Mouse (Mus musculus): ENCODE data around the gene Map3k12.

Gene Map3k12

GRCm38 (mm10) chr15:102519211-102520141 lies 2.6 kb upstream of the Map3k12 start:
- no peak for DNase-seq

GRCm38 (mm10) chr15:102518859-102519201 lies 2.0 kb upstream of the Map3k12 start:
- DNase-seq, result no peak

DNA sequence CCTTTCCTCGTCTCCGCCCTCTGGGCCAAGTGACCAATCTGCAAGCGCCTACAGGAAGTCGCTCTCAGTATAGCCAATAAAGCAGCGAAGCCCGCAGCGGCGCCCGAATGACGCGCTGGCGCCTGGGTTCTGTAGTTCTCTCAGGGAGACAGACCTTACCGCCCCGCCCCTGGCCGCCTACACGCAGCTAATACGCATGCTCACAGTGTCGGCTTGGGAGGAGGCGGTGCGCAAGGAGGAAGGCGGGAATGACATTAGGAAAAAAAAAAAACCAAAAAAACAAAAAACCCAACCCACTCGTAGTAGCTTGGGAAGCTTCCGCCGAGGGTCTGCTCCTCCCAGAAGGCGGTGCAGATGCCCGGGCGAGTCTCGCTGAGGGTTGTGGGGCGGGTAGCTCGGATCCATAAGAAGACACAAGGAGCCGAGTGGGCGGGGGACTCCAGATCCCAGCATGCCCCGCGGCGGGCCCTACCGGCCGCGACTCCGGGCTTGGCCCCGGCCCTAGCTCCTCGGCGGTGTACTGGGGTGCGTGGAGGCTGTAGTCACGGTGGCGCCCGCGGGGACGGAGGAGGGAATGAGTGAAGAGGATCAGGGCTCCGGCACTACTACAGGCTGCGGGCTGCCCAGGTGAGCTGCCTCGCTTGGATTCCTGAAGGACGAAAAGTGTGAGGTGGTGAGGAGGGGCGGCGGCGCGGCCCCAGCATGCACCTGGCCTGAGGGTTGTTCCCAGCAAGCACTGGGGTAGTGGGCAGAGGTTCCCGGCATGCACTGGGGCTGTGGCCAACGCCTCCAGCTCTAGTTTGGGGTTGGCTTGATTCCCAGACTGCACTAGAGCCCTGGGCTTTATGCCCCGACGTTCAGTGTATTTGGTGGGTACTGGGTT lies 1.4 kb upstream of the Map3k12 start, which contains the start of gene Tarbp2:
Tarbp2 (plus strand) TSS at position 217 of the 883 bp plus-strand sequence.
- peak; percentile 98 for DNase-seq

DNA sequence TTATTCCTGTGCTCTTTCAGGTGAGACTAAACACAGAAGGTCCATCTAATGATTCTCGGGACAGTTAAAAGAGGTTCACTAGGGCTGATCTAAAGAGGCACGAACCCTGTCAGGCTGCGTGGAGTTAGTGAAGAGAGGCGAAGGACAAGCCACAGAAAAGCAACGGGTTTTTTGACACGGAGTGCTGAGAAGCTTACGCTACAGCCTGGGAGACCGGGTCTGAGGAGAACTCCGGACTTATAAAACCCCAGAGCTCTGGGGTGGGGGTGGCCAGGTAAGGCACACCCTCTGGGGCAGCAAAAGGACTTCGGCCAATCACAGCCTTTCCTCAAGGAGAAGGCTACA lies 739 bp upstream of the Map3k12 start:
- DNase-seq, result no peak

DNA sequence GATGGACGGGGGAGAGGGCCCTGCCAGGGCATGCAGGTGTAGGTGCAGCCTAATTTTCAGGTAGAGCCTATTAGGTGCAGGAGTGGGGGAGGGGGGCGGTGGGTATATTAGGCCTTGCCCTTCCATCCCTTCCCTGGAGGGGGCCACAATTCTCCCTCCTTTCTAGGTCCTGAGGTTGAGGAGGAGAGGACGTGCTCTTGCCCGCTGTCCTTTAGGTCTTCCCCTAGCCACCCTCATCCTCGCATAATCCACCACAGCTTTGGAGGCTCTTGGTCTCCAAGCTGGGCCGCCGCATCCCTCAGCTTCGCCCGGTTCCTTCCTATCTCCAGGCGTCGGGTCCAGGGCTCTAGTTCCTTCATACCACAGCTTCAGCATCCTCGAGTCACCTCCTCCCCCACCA lies 571 bp downstream of the Map3k12 start:
- peak; percentile 58 for DNase-seq

DNA sequence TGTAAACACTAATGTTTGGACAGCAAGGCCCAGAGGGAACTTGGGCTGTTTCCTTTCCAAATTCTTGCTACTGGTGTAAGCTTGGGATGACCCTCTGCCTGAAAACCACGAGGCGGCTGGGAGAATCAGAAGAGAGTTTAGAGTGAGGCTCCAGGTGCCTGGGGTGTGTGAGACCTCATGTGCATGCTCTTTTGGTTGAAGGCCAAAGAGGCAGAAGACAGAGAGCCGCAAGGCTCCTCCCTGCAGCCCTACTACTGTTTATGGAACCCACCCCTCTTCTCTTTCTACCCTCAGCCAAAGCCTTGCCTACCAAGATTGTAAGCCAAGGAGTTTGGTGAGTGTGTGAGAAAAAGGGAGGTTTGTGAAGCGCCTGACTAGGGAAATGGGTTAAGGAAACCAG lies 1.1 kb downstream of the Map3k12 start:
- DNase-seq, result no peak

GRCm38 (mm10) chr15:102515261-102515660 lies 1.6 kb downstream of the Map3k12 start:
- DNase-seq, result no peak

DNA sequence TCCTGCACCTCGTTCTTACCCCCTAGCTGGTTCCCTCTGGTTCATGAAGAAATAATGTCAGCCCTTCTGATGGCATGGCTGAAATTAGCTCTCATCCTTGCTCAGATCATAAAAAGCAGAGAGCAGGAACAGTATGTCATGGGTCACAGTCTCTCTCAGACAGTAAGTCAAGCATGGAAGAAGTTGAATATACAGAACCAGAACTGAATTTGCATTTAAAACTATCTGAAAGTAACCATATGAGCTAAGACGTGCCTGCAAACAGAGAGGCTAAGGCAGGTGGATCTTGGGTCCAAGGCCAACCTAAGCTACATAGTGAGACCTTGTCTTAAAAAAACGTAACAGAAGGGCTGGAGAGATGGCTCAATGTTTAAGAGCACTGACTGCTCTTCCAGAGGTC lies 3.9 kb downstream of the Map3k12 start:
- DNase-seq, result no peak

- no peak for DNase-seq
These were observed 4.4 kb downstream of the Map3k12 start for GRCm38 (mm10) chr15:102512471-102512870.

DNA sequence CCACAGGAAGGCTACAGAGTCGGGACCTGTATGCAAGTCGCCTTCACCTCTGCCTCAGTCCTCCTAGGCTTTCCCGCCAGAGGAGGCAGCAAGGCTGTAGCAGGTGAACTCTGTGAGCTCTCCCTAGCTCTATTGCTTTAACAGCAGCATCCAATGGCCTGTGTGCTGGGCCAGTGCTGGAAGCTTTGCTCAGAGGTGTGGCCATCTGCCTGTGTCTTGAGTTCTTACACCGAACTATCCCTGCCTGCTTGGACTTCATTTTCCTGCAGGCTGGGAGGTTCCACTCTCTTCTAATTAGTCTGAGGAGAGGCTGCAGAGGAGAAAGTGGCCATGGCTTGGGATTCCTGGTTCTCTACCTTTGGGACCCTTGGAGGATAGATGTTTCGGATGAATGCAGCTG lies 4.9 kb downstream of the Map3k12 start:
- DNase-seq, result no peak

DNA sequence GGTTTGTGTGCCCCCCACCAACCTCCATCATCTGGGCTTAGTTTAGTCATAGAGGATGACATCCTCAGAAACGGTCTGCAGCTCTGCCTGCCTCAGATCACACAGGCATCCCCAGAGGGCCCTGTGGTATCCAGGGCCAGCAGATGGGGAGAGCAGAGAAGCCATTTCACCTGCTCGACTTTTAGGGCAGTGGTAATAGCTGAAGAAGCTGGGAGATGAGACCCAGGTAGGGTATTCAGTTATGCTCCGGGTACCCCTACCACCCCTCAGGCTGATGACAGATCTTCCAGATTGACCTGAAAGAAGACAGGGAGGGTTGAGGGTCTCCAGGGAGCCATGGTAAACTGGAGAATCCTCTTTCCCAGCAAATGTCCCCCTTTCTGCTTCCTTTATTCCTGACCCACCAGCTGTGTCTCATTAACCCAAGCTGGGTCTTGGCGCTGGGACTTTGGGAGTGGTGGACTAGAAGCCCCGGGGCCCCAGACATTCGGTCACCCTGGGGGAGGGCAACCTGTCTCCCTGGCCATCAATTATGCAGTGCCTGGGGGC lies 5.5 kb downstream of the Map3k12 start:
- no peak for DNase-seq

DNA sequence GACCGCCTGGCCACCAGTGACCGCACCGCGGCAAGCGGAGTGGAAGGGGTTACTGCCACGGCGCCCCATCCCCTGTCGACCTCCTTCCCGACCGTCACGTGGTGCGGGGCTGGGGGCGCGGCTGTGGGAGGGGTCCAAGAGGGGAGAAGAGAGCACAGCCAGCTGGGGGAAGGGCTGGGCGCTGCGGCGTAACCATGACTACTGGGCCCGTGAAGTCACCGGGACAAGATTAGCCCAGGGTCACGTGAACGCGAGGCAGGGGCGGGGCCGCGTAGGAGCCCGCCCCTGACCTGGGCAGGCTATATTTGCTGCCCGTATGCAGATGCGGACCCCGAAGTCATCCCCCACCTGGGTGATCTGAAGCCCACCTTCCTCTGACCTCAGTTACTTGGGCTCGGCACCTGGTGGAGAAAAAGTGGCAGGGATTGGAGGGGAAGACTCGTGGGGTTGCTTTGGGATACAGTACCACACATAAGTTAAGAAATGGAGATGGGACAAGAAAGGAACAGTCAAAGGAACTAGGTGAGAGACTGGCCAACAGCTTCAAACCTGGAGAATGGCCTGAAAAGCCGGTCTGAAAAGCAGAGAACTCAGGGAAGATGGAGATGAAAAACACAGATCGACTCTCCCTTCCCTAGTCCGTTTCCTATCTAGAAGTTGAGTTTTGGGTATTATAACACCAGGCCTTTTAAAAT lies 6.1 kb downstream of the Map3k12 start:
- DNase-seq, result peak; percentile 91

DNA sequence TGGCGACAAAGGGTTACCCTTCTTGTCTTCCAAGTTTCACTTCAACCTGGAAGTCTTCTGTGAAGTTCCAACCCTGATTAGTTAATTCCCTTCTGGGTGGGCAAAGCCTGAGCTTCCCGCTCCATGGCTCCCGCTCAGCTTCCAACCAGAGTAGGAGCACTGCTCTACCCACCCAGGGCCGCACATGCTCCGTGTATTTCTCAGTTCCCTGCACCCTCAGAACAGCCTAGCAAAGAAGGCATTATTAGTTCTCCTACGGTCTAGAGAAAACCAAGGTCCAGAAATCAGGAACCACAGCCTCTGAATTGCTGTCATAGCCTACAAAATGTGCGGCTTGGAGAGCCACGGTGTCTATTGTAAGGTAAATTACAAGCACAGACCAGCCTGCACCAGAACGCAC lies 6.8 kb downstream of the Map3k12 start:
- DNase-seq, result peak; percentile 62

GRCm38 (mm10) chr15:102508336-102508735 lies 8.5 kb downstream of the Map3k12 start:
- no peak for DNase-seq

DNA sequence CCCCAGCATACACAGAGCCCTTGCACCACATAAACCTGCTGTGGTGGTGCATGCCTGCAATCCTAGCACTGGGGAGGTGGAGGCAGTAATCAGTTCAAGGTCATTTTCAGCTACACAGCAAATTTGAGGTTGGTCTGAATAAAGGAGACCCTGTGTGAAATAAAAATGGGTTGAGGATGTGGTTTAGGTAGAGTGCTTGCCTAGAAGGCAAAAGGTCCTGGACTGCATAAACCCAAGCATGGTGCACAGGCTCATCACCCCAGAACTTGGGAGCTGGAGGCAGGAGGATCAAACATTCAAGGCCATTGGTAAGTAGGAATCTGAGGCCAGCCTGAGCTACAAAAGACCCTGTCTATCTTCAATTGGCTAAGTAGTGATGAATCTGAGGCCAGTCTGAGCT lies 9.3 kb downstream of the Map3k12 start:
- no peak for DNase-seq

DNA sequence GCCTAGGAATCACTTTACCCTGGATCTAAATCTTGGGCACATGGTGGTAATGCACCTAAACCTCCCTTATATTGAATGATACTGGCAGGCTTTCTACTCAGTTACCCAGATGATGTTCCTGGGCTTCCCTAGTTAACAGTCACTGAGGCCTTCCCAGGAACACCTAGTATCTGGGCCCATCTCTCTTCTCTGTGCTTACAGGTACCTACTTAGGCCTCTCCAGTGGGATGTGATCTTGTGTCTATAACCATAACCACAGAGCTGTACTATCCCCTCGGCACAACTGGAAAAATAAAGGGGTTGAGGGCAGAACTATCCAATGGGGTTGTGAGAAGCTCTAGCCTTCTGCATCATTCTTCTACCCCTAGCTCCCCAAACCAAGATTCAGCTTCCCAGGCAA lies 10.0 kb downstream of the Map3k12 start:
- no peak for DNase-seq

DNA sequence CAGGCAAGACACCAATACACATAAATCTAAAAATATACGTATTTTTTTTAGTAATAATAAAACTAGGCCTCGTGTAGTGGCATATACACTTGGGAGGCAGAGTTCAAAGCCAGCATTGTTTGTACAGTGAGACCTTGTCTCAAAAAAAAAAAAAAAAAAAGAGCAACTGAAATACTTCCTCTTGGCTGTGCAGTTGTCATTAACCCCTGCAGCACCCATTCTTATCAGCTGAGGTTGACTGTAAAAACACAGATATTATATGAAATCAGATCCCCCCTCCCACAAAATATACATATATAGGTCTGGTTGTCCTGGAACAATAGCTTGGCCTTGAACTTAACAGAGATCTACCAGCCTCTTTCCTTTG lies 10.4 kb downstream of the Map3k12 start:
- DNase-seq, result no peak

DNA sequence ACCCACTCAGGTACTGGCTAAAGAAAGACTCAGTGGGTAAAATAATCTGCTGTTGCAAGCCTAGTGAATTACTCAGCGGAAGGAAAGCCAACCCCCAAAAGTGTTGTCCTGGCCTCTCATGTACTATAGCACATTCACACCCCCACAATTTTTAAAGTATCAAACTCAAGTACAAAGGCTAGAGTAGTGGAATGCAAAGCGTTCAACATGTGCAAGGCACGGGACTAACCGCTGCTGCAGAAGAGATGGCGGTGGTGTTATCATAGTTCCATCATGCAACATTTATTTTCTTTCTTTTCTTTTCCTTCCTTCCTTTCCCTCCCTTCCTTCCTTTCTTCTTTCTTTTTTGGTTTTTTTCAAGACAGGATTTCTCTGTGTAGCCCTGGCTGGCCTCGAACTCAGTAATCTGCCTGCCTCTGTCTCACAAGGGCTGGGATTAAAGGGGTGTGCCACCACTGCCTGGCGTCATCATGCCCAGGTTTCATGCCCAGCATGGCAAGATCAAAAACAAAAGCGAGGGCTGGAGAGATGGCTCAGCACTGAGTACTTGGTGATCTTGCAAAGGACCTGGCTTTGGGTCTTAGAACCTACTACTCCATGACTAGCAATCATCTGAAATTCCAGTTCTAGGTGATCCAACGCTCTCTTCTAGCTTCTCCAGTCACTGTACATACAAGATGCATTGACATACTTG lies 10.9 kb downstream of the Map3k12 start:
- DNase-seq, result no peak

GRCm38 (mm10) chr15:102505073-102505769 lies 11.6 kb downstream of the Map3k12 start:
- DNase-seq, result no peak

GRCm38 (mm10) chr15:102503924-102504782 lies 12.7 kb downstream of the Map3k12 start:
- no peak for DNase-seq

GRCm38 (mm10) chr15:102503447-102503846 lies 13.4 kb downstream of the Map3k12 start, which contains the start of gene Gm10337:
Gm10337 (plus strand) TSS chr15:102503722.
- no peak for DNase-seq
